Mouse (Mus musculus): ENCODE results near the gene Tnfrsf1a. TPM values are rescaled to one million over a fixed set of nuclear protein-coding genes. Genes with fewer than 3 reads are reported as not detected.

Gene Tnfrsf1a
- total RNA-seq, 2 experiments from 2014 or later: 25.8 to 26.2 TPM

DNA sequence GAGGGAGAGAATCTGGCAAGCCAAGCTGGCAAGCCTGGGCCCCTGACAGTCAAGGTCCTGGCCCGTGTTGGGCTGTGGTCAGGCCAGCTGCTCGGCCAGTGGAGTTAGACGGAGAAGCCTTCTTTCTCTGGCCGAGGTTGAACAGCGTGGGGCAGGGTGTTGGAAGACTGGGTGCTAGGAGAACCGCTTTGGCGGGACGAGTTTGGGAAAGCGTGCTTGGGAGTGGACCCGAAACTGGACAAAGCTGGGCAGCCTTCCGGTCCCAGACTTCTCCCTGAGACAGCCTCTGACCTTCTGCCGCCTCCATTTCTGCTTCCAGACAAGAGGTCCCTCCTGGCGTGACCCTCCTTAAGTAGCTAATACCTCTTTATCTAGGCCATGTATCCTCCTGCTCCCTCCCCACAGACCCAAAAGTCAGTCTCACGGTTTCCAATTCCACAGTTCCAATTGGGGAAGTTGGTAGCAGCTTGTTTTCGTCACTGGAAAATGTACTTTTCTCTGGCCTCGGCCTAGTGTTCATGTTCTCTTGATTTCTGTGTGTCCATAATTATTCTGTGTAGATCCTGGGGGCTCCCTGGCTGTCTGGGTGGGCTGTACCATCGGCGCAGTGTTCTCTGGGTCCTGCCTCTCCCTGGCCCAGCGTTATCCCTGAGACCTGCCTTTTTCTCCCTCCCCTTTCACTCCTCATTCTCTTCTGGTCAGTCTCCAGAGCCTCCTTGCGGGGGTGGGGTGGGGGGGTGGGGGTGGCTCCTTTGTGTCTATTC lies 1.3 kb downstream of the Tnfrsf1a start:
- peak; percentile 87 for DNase-seq
- peak overlapping the region; percentile 94 for H3K27ac ChIP-seq
- intact Hi-C loops (cut with DNase I): no loop called here
- H3K4me3 ChIP-seq: peak overlapping the region; percentile 94
- TF ChIP-seq CTCF (IDR thresholded peaks at IDR 0.05): no peak

DNA sequence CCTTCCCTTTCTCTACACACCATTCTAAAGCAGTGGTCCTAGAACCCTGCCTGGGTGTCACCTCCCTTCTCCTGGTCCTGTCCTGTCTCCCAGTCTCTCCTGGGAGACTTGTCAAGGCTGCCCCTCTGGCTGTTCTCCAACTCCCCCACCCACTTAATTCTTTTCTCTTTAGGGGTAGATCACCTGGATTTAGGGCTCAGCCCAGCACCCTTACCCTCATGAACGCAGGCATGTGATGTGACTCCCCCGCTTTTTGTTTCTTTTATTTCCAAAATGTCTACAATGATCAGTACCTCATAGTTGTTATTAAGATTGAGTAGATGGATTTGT lies 1.8 kb downstream of the Tnfrsf1a start:
- intact Hi-C loops (cut with DNase I): no loop called here
- H3K4me3 ChIP-seq: peak overlapping the region; percentile 94

DNA sequence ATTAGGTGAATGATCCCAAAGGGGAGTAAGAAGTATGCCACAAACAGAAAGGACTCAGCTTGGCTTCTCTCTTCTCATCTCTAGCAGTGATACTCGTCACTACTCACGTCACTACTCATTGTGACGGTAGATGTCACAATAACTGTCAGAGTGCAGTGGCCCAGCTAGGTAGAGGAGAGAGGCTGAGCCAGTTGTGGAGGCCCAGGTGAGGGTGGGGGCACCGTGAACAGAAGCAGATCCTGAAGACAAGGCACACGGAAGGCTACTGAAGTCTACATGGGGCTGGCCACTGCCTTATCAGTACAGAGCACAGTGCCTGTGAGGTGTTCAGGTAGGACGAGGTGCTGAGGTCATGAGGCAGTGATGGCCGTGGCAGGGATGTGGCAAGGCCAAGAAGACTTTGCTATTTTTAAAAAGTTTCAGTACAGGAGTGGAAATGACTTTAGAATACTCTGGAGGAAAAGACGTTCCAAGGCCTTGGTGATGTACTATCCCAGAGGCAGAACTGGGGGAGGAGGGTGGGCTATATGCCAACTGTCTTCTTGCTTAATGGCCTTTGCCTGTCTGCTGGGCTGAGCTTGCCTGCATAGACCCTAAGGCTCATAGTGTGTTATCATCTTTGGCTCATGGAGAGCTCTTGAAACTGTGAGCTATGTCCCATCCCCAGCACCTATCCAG lies 2.3 kb downstream of the Tnfrsf1a start:
- H3K4me3 ChIP-seq: peak overlapping the region; percentile 94
- intact Hi-C loops (cut with DNase I): no loop called here
- TF ChIP-seq CTCF (IDR thresholded peaks at IDR 0.05): no peak
- peak; percentile 67 for DNase-seq
- H3K27ac ChIP-seq: peak overlapping the region; percentile 94

More for the DNA sequence above, 1.8 kb downstream of the Tnfrsf1a start:
- peak overlapping the region; percentile 94 for H3K27ac ChIP-seq
- DNase-seq: no peak
- no peak for TF ChIP-seq CTCF (IDR thresholded peaks at IDR 0.05)

DNA sequence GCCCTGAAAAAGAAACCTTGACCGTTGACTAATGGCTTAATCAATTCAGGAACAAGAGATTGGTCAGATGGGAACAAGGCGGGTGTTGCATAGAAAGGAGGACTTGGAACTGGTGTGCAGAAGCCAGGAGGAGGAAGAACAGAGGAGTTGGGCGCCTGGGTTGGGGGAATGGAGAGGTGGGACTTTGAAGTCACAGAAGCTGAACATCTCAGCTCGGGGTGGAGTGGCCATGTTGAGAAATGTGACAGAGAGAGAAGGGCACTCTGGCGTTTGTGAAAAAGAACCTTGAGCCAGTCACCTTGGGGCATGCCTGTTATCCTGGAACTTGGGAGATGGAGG lies 2.9 kb downstream of the Tnfrsf1a start:
- DNase-seq: no peak
- intact Hi-C loops (cut with DNase I): no loop called here
- H3K4me3 ChIP-seq: peak overlapping the region; percentile 94
- peak overlapping the region; percentile 94 for H3K27ac ChIP-seq
- TF ChIP-seq CTCF (IDR thresholded peaks at IDR 0.05): no peak

DNA sequence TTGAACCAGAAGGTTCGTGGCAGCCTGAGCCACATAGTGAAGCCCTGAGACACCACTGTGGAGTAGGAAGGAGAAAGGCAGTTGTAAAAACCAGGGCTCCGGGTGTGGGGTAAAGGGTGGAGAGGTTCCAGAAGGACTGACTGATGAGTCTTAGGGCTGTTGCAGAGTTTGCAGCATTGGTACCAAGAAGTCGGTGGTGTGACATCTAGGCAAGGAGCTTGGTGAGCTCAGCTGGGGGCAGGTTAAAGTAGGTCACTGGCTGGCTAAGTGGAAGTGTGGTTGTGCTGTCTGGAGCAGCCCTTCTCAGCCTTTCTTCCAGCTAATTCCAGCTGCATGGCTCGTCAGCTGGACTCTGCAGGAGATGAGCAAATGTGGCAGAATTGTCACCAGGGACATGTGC lies 3.6 kb downstream of the Tnfrsf1a start:
- TF ChIP-seq CTCF (IDR thresholded peaks at IDR 0.05): no peak
- Histone ChIP-seq H3K4me3 (peak overlapping the region; percentile 94), H3K27ac (peak overlapping the region; percentile 94)
- intact Hi-C loops (cut with DNase I): no loop called here
- DNase-seq: no peak

DNA sequence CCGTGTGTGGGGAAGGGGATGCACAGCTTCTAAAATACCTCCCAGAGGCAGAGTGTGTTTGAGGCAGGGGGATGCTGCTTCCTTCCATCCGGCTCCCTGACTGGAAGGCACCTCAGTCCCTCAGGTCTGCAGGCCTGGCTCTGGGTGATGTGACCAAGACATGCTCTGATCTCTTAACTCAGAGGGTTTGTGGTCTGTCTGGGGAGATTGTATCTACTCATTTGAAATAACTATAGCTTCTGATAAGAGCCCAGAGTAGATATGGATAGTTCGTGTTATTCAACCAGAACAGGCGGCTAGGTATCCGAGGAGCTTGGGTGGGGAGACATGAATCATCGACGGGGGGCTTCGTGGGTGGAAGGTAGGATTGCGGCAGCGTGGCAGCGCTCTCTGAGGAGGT lies 4.1 kb downstream of the Tnfrsf1a start:
- no peak for DNase-seq
- Histone ChIP-seq H3K4me3 (peak overlapping the region; percentile 94), H3K27ac (peak overlapping the region; percentile 94)
- intact Hi-C loops (cut with DNase I): no loop called here
- no peak for TF ChIP-seq CTCF (IDR thresholded peaks at IDR 0.05)

DNA sequence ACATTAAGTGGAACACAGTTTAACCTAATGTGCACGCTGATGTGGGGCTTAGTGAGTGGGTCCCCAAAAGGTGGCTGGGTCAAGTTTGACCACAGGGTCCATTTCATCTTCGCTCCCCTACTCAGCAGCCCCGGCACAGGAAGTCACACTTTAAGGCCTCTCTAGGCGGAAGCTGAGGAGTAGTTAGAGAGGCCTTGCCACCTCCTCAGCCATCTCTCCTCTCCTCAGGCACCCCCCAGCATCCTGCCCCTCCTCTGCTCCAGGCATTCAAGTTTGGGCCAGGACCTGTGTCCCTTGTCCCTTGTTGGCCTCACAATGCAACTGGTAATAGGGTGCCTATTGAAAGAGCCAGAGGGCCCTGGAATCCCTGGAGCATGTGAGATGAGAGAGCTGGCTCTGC lies 4.5 kb downstream of the Tnfrsf1a start:
- DNase-seq: no peak
- peak overlapping the region; percentile 94 for H3K4me3 ChIP-seq
- no peak for TF ChIP-seq CTCF (IDR thresholded peaks at IDR 0.05)
- H3K27ac ChIP-seq: peak overlapping the region; percentile 94
- intact Hi-C loops (cut with DNase I): no loop called here

DNA sequence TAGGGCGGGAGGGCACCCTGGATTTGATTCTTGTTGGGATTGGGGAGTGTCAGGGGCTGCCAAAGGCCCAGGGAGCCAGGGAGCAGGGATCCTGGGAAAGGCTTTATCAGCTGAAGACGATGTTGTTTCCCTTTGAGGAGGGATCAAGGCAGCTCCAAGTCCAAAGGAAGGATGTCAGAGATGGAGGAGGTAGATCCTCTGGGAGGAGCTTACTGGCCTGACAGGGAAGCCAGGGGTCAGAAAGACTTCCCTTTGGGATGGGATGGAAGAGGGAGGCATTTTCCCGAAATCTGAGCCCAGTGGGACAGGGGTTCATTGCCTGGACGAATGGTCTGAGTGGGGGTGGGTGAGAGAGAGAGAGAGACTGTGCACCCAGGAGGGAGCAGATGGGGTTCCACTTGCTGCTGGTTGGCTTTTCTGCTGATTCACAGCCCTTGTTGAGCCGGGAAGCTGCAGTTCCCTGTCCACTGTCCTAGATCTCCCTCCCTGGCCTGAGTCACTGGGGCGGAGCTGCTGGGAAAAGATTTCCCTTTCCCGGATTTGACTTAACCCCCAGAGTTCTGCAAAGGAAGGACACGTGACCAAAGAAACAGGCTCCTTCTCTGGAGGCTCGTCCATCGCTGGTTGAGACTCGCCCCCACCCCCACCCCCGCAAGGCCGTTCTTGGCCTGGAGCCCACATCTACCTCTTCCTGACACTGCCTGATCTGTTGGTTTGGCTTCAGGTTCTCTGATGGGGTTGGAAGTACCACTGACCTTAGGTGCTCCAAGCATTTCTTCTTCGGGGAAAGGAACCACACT lies 5.4 kb downstream of the Tnfrsf1a start:
- peak overlapping the region; percentile 94 for H3K27ac ChIP-seq
- H3K4me3 ChIP-seq: peak overlapping the region; percentile 94
- TF ChIP-seq CTCF (IDR thresholded peaks at IDR 0.05): no peak
- peak; percentile 77 for DNase-seq
- intact Hi-C loops (cut with DNase I): no loop called here

DNA sequence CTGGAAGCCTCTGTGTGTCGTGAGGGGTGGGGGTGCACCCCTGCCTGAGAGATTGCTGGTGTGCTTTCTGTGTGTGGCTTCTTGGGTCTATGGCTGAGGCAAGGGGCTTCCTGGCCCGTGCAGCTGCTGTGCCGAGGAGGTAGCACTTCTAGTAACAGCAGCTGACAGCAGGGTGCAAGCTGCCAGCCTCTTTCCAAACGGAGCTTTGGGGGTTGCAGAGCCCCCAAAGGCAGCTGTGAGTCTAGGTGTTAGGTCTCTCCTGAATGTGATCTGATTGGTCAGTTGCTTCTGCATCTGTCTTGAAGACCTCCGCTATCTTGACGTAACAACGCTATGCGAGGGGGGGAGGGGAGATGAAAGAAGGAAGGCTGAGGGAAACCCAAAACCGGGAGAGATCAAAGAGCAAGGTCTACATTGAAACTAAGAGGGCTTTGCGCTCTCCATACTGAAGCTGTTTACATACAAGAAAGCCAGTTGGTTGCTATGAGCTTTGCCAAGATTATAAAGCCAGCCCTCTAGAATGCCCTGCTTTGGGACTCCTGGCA lies 6.1 kb downstream of the Tnfrsf1a start:
- DNase-seq: no peak
- Histone ChIP-seq H3K27ac (peak overlapping the region; percentile 94), H3K4me3 (peak overlapping the region; percentile 94)
- TF ChIP-seq CTCF (IDR thresholded peaks at IDR 0.05): no peak
- intact Hi-C loops (cut with DNase I): no loop called here

DNA sequence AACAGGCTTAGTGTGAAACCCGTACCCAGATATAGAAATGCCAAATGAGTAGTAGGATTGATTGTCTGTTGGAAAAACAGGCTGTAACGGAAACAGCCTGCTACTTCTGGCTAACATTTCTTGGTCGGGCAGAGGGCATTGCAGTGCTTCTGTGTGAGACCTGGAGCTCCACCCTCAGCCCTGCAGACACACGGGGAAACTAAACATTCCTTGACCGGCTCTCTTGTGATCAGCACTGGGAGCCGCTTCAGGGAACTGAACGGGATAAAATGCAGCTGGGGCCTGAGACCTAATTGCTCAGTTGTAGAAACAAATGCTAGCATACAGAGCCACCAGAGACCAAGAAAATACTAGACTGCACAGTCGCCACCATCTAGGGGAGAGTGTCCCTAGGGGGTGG lies 7.1 kb downstream of the Tnfrsf1a start:
- H3K4me3 ChIP-seq: peak overlapping the region; percentile 94; the same call in 1 of the 2 replicates
- intact Hi-C loops (cut with DNase I): no loop called here
- TF ChIP-seq CTCF (IDR thresholded peaks at IDR 0.05): no peak
- DNase-seq: no peak
- H3K27ac ChIP-seq: peak overlapping the region; percentile 94

DNA sequence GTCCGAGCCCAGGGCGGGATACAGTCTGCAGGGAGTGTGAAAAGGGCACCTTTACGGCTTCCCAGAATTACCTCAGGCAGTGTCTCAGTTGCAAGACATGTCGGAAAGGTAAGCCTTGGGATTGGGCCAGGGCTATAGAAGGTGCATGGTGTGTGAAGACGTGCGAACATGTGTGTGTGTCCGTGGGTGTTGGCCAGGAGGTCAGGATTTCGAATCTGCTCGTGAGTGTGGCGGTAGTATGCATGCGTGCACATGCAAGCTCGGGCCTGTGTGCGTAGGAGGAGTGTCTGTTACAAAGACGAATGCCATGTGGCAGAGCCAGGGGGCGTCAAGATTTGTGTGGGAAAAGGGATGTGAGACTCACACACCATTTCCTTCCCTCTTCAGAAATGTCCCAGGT lies 8.2 kb downstream of the Tnfrsf1a start:
- no peak for DNase-seq
- Histone ChIP-seq H3K27ac (no peak overlapping the region), H3K4me3 (no peak overlapping the region)
- TF ChIP-seq CTCF (IDR thresholded peaks at IDR 0.05): no peak
- intact Hi-C loops (cut with DNase I): no loop called here

DNA sequence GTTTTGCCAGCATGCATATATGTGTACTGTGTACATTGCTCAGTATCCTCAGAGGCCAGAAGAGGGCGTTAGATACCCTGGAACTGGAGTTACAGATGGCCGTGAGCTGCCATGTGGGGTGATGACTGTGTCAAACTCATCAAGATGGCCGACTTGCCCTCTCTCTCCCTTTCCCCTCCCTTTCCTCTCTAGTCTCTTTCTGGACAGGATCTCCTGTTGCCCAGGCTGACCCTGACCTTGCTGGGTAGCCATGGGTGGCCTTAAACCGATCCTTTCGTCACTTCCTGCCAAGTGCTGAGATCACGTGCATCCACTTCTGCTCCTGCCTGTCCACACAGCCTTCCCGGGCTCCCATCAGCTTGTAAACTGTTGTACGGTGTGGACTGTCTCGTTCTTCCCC lies 10.8 kb downstream of the Tnfrsf1a start:
- no peak overlapping the region for H3K27ac ChIP-seq
- intact Hi-C loops (cut with DNase I): no loop called here
- DNase-seq: no peak
- no peak for TF ChIP-seq CTCF (IDR thresholded peaks at IDR 0.05)
- H3K4me3 ChIP-seq: no peak overlapping the region

DNA sequence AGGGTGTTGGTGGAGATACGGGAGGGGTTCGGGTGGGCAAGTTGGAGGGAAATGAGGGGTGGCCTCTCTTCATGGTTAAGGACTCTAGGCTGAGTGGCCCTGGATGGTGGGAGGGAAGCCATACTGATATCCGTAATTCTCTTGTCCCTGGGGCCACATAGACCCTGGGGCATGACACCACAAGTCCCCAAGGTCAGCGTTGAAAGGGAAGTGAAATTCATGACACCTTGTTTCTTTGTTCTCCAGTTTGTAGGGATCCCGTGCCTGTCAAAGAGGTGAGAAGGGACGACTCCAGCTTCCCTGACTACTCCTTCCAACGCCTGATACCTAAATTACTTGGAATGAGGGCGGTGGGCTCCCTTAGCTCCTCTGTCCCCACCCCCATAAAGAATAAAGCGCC lies 11.7 kb downstream of the Tnfrsf1a start:
- intact Hi-C loops (cut with DNase I): no loop called here
- TF ChIP-seq CTCF (IDR thresholded peaks at IDR 0.05): no peak

More for the DNA sequence above, 11.7 kb downstream of the Tnfrsf1a start:
- H3K4me3 ChIP-seq: no peak overlapping the region
- no peak for DNase-seq
- no peak overlapping the region for H3K27ac ChIP-seq
